Mouse (Mus musculus) 3134 (cell line): Measurements from ENCODE around the gene Tas2r109.
"Not testable (repeated sequence)": the region's sequence is repeated elsewhere in the genome, so short reads cannot be mapped to it uniquely, and the experiment has no call there.

Experiments
- DNase-seq: peaks from one replicate; pipeline ENCODE4 v3.0.0-alpha.2; 2011; ENCODE audit warnings: low spot score; ENCODE audit not compliant: insufficient read length; ENCODE audit errors: extremely low read depth

Tas2r109 gene

DNA sequence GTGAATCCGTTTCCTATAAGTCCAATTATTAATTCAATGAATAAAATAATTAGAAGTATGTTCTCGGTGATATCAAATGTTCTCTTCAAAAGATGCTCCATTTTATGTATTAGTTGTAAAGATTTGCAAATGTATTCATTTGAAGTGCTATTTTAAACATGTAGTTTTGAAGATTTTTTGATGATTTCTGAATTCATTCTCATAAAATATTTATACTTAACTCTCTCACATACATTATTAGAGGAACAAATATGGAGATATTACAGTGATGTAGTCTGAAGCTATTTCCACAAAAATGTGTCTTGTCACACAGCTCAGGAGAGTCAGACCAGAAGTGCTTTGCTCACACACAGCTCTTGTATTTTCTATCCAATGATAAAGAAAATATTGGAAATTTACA is at the start of gene Tas2r109:
Gene Tas2r109, minus strand, starts transcription at position 101 of the 400 bp plus-strand sequence.
- no peak for DNase-seq

DNA sequence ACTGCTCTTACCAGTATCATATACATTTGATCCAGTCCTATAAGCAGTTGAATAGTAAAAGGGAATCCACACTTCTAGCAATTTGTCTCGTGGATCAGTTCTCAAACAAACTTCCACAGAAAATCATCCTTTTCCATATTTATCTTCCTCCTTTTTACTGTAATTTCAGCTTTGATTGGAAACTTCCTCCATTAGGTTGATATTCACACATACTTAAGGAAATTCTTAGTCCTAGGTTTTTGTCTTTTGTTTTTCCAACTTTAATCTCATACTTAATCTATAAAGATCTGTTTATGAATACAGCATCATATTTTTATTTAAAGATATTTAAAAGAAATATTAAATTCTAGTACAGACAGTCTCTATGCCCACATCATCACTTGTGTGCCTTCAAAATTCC is 22.9 kb downstream of the Tas2r109 start, which contains the start of gene Tas2r131:
Gene Tas2r131, minus strand, starts transcription at position 101 of the 400 bp plus-strand sequence.
- DNase-seq: no peak

DNA sequence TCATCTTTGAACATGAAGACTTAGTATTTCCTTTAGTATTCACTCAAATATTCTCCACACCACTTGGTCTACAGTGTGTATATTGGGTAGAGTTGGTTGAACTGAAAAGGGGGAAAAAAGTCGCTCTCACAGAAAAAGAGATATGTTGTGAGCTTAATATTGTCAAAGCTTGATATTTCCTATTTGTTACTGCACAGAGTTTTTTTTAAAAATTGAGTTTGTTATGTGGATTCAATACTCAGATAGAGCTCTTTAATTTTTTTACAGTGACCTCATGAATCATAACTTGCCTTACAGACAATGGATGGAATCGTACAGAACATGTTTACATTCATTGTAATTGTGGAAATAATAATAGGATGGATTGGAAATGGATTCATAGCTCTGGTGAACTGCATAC is 30.0 kb downstream of the Tas2r109 start, which contains the start of gene Tas2r129:
Gene Tas2r129, plus strand, starts transcription at position 301 of the 400 bp plus-strand sequence.
- DNase-seq: no peak

DNA sequence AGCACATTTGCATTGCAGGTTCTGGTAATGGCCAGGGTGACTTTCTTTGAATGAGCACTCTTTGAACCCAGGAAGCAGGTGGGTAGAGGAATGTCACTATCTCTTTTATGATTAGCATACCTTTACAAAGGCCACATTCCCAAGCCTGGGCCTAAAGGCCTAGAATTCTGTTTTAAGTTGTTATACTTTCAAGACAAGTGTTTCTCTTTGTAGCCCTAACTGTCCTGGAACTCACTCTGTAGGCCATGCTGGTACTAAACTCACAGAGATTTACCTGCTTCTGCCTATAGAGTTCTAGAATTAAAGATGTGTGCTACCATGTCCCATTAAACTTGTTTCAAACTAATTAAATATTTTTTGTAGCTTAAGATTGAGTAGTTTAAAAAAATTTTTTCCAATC is 39.4 kb downstream of the Tas2r109 start:
- DNase-seq: not testable (repeated sequence)
